Mouse (Mus musculus) forebrain, embryonic 14.5 days (tissue): ENCODE data around the gene Gm17606. TPM values are rescaled to one million over a fixed set of nuclear protein-coding genes. Genes with fewer than 3 reads are reported as not detected.
A peak's percentile ranks its signal among the peaks of the same experiment; 100 is the strongest.
"Not testable (repeated sequence)": the region's sequence is repeated elsewhere in the genome, so short reads cannot be mapped to it uniquely, and the experiment has no call there.

Experiments used
- ATAC-seq: fragments of 200-750 bp; cut with Nextera tagmentation; 2 replicates; pipeline ENCODE4 v1.8.0; 2017; ENCODE audit warnings: mild to moderate bottlenecking, moderate library complexity
- DNase-seq: peaks from one replicate; pipeline ENCODE4 v3.0.0-alpha.2; 2015; ENCODE audit warnings: low spot score
- H3K27ac ChIP-seq: fragments of 300-500 bp; sonication (generic); 2 replicates; pipeline ENCODE4 v1.5.1; 2014; ENCODE audit warnings: low read depth, mild to moderate bottlenecking, control low read depth, low read length, moderate library complexity
- H3K27me3 ChIP-seq: fragments of 300-500 bp; sonication (generic); replicated peaks from 2 replicates; pipeline ENCODE4 v1.6.1; 2014; ENCODE audit warnings: low read length, control low read depth, mixed read lengths; ENCODE audit not compliant: control insufficient read depth, insufficient read depth
- H3K36me3 ChIP-seq: fragments of 300-500 bp; sonication (generic); 2 replicates; pipeline ENCODE4 v1.6.1; 2014; ENCODE audit warnings: low read length, control low read depth; ENCODE audit not compliant: control insufficient read depth, insufficient read depth
- H3K4me1 ChIP-seq: fragments of 300-500 bp; sonication (generic); 2 replicates; pipeline ENCODE4 v1.6.1; 2014; ENCODE audit warnings: antibody characterized with exemption, low read length, control low read depth; ENCODE audit not compliant: control insufficient read depth, insufficient read depth
- H3K4me2 ChIP-seq: fragments of 300-500 bp; sonication (generic); 2 replicates; pipeline ENCODE4 v1.6.1; 2014; ENCODE audit warnings: mild to moderate bottlenecking, control low read depth, low read length
- H3K4me3 ChIP-seq: fragments of 300-500 bp; sonication (generic); 2 replicates; pipeline ENCODE4 v1.5.1; 2014; ENCODE audit warnings: low read depth, low read length, control low read depth
- H3K9ac ChIP-seq: fragments of 300-500 bp; sonication (generic); 2 replicates; pipeline ENCODE4 v1.6.1; 2014; ENCODE audit warnings: mild to moderate bottlenecking, low read length, control low read depth, moderate library complexity
- H3K9me3 ChIP-seq: fragments of 300-500 bp; sonication (generic); replicated peaks from 2 replicates; pipeline ENCODE4 v1.6.1; 2016; ENCODE audit warnings: low read length, control low read depth, mixed read lengths; ENCODE audit not compliant: control insufficient read depth
- WGBS: fragments of 180-500 bp; shearing (Covaris S2); extraction: QIAGEN DNeasy Blood & Tissue Kit; methylation state at CpG from one replicate; pipeline ENCODE4 v1.1.7; 2014; 5-methylcytosine and 5-hydroxymethylcytosine counted together
- polyA plus RNA-seq: library from polyadenylated mRNA; unstranded; fragments of >200 nt; fragmentation: Nextera tagmentation; extraction: Ambion mirVana; gene quantifications from 2 replicates; pipeline ENCODE4 v1.2.1, GENCODE M21; 2014

Gm17606 gene
- polyA plus RNA-seq, 1 experiment from 2014 or later: not detected

- peak overlapping the region; percentile 43 for H3K4me2 ChIP-seq
- H3K9me3 ChIP-seq: no peaks in the 10 kb centered on the region
- peak overlapping the region; percentile 51 for H3K4me3 ChIP-seq
- H3K4me1 ChIP-seq: 0 out of 2 replicates have a peak, but pooled peaks cover 9% of the 10 kb centered on the region
- no peaks in the 10 kb centered on the region for H3K36me3 ChIP-seq
- DNase-seq (peak; percentile 99), ATAC-seq (peak; percentile 99)
- WGBS: under 1% methylated on average over 46 of the region's 46 CpGs
- no peaks in the 10 kb centered on the region for H3K27me3 ChIP-seq
- H3K27ac ChIP-seq: peak overlapping the region; percentile 92
- peak overlapping the region; percentile 73 for H3K9ac ChIP-seq
These were observed 37.6 kb upstream of the Gm17606 start for GRCm38 (mm10) chr14:54603038-54603654.

GRCm38 (mm10) chr14:54603686-54604085 is 37.1 kb upstream of the Gm17606 start:
- Histone ChIP-seq H3K27me3 (no peaks in the 10 kb centered on the region), H3K9ac (no peak overlapping the region; the same call in 1 of the 2 replicates), H3K9me3 (no peaks in the 10 kb centered on the region), H3K4me2 (peak overlapping the region; percentile 43), H3K27ac (peak overlapping the region; percentile 76; the same call in 1 of the 2 replicates), H3K4me3 (peak overlapping the region; percentile 51), H3K4me1 (0 out of 2 replicates have a peak, but pooled peaks cover 9% of the 10 kb centered on the region), H3K36me3 (no peaks in the 10 kb centered on the region)
- 81% methylated on average over 8 of the region's 8 CpGs for WGBS
- no peak for DNase-seq
- no peak for ATAC-seq

GRCm38 (mm10) chr14:54605752-54606321 is 34.9 kb upstream of the Gm17606 start, which contains the start of gene 4931414P19Rik:
Gene 4931414P19Rik (minus strand): TSS chr14:54605993.
- H3K4me2 ChIP-seq: peak within 1 kb of the TSS; percentile 53
- H3K27me3 ChIP-seq: no peaks in the 10 kb centered on the region
- H3K9ac ChIP-seq: peak within 1 kb of the TSS; percentile 59
- H3K36me3 ChIP-seq: no peaks in the 10 kb centered on the region
- peak within 1 kb of the TSS; percentile 40 for H3K4me3 ChIP-seq
- no peaks in the 10 kb centered on the region for H3K9me3 ChIP-seq
- peak; percentile 87 for DNase-seq
- 1% methylated on average over 22 of the region's 39 CpGs for WGBS
- ATAC-seq: peak; percentile 38
- peak within 1 kb of the TSS; percentile 31; the same call in 1 of the 2 replicates for H3K27ac ChIP-seq
- H3K4me1 ChIP-seq: 0 out of 2 replicates have a peak, but pooled peaks cover 9% of the 10 kb centered on the region

GRCm38 (mm10) chr14:54607226-54607625 is 33.5 kb upstream of the Gm17606 start:
- peaks cover 7% of the 10 kb centered on the region; the same call in 1 of the 2 replicates for H3K36me3 ChIP-seq
- H3K9me3 ChIP-seq: no peaks in the 10 kb centered on the region
- DNase-seq (no peak), ATAC-seq (no peak)
- WGBS: 62% methylated on average over 8 of the region's 8 CpGs
- no peak overlapping the region for H3K9ac ChIP-seq
- no peak overlapping the region for H3K27ac ChIP-seq
- no peaks in the 10 kb centered on the region for H3K27me3 ChIP-seq
- H3K4me2 ChIP-seq: no peak overlapping the region
- H3K4me3 ChIP-seq: no peak overlapping the region
- 0 out of 2 replicates have a peak, but pooled peaks cover 9% of the 10 kb centered on the region for H3K4me1 ChIP-seq

GRCm38 (mm10) chr14:54609245-54609644 is 31.5 kb upstream of the Gm17606 start:
- no peak for ATAC-seq
- 78% methylated on average over 4 of the region's 4 CpGs for WGBS

GRCm38 (mm10) chr14:54609962-54610361 is 30.8 kb upstream of the Gm17606 start:
- no peak overlapping the region for H3K9ac ChIP-seq
- no peak overlapping the region for H3K27ac ChIP-seq
- peaks cover 24% of the 10 kb centered on the region for H3K36me3 ChIP-seq
- H3K4me1 ChIP-seq: 0 out of 2 replicates have a peak, but pooled peaks cover 2% of the 10 kb centered on the region
- 84% methylated on average over 4 of the region's 4 CpGs for WGBS
- no peak overlapping the region for H3K4me2 ChIP-seq
- ATAC-seq: no peak
- no peaks in the 10 kb centered on the region for H3K9me3 ChIP-seq
- DNase-seq: peak; percentile 55
- H3K4me3 ChIP-seq: no peak overlapping the region
- H3K27me3 ChIP-seq: no peaks in the 10 kb centered on the region

More at GRCm38 (mm10) chr14:54609245-54609644, 31.5 kb upstream of the Gm17606 start:
- Histone ChIP-seq H3K27me3 (no peaks in the 10 kb centered on the region), H3K4me3 (no peak overlapping the region), H3K27ac (no peak overlapping the region), H3K9me3 (no peaks in the 10 kb centered on the region), H3K4me1 (0 out of 2 replicates have a peak, but pooled peaks cover 9% of the 10 kb centered on the region), H3K9ac (no peak overlapping the region), H3K4me2 (no peak overlapping the region), H3K36me3 (peaks cover 20% of the 10 kb centered on the region)
- DNase-seq: no peak

GRCm38 (mm10) chr14:54610648-54611047 is 30.1 kb upstream of the Gm17606 start:
- no peak for ATAC-seq
- H3K4me2 ChIP-seq: no peak overlapping the region
- 75% methylated on average over 6 of the region's 6 CpGs for WGBS

GRCm38 (mm10) chr14:54614130-54614529 is 26.6 kb upstream of the Gm17606 start:
- not testable (repeated sequence) for H3K27me3 ChIP-seq, ATAC-seq, H3K4me1 ChIP-seq, H3K4me2 ChIP-seq, DNase-seq, H3K4me3 ChIP-seq, H3K9ac ChIP-seq, H3K27ac ChIP-seq, H3K9me3 ChIP-seq
- H3K36me3 ChIP-seq: peaks cover 38% of the 10 kb centered on the region
- 89% methylated on average over 15 of the region's 16 CpGs for WGBS

More at GRCm38 (mm10) chr14:54610648-54611047, 30.1 kb upstream of the Gm17606 start:
- peaks cover 31% of the 10 kb centered on the region for H3K36me3 ChIP-seq
- no peak overlapping the region for H3K4me3 ChIP-seq
- H3K27ac ChIP-seq: no peak overlapping the region
- DNase-seq: no peak
- no peak overlapping the region for H3K9ac ChIP-seq
- H3K27me3 ChIP-seq: no peaks in the 10 kb centered on the region
- no peaks in the 10 kb centered on the region for H3K9me3 ChIP-seq
- 0 out of 2 replicates have a peak, but pooled peaks cover 2% of the 10 kb centered on the region for H3K4me1 ChIP-seq
